Mouse (Mus musculus) heart, embryonic 15.5 days (tissue): ENCODE measurements around the gene Eva1b. TPM values are rescaled to one million over a fixed set of nuclear protein-coding genes. Genes with fewer than 3 reads are reported as not detected.
A peak's percentile ranks its signal among the peaks of the same experiment; 100 is the strongest.

ENCODE experiments used
- ATAC-seq: fragments of 200-750 bp; cut with Nextera tagmentation; replicated peaks from 2 replicates; pipeline ENCODE4 v1.8.0; 2017; ENCODE audit warnings: low read depth, moderate TSS enrichment; ENCODE audit not compliant: insufficient number of reproducible peaks, insufficient read depth, low FRiP score
- H3K27ac ChIP-seq: fragments of 300-500 bp; sonication (generic); 2 replicates; pipeline ENCODE4 v1.5.1; 2015; ENCODE audit warnings: mild to moderate bottlenecking, inconsistent platforms
- H3K27me3 ChIP-seq: fragments of 300-500 bp; sonication (generic); 2 replicates; pipeline ENCODE4 v1.6.1; 2015; ENCODE audit warnings: inconsistent platforms
- H3K36me3 ChIP-seq: fragments of 300-500 bp; sonication (generic); 2 replicates; pipeline ENCODE4 v1.6.1; 2015; ENCODE audit warnings: mild to moderate bottlenecking, inconsistent platforms
- H3K4me1 ChIP-seq: fragments of 300-500 bp; sonication (generic); replicated peaks from 2 replicates; pipeline ENCODE4 v1.6.1; 2015; ENCODE audit warnings: inconsistent platforms
- H3K4me2 ChIP-seq: fragments of 300-500 bp; sonication (generic); 2 replicates; pipeline ENCODE4 v1.6.1; 2015; ENCODE audit warnings: inconsistent platforms, mild to moderate bottlenecking, moderate library complexity
- H3K4me3 ChIP-seq: fragments of 300-500 bp; sonication (generic); 2 replicates; pipeline ENCODE4 v1.5.1; 2015; ENCODE audit warnings: mild to moderate bottlenecking, inconsistent platforms
- H3K9ac ChIP-seq: fragments of 300-500 bp; sonication (generic); 2 replicates; pipeline ENCODE4 v1.6.1; 2015; ENCODE audit warnings: mild to moderate bottlenecking, inconsistent platforms
- H3K9me3 ChIP-seq: fragments of 300-500 bp; sonication (generic); replicated peaks from 2 replicates; pipeline ENCODE4 v1.6.1; 2016; ENCODE audit warnings: inconsistent platforms
- WGBS: fragments of 180-500 bp; shearing (Covaris S2); methylation state at CpG from one replicate; pipeline ENCODE4 v1.1.7; 2015; ENCODE audit warnings: mixed read lengths; 5-methylcytosine and 5-hydroxymethylcytosine counted together
- polyA plus RNA-seq: library from polyadenylated mRNA; unstranded; fragments of >200 nt; fragmentation: Nextera tagmentation; extraction: Ambion mirVana; gene quantifications from 2 replicates; pipeline ENCODE4 v1.2.1, GENCODE M21; 2015

Eva1b gene
- 28.0 and 37.7 TPM in 2 replicates for polyA plus RNA-seq

DNA sequence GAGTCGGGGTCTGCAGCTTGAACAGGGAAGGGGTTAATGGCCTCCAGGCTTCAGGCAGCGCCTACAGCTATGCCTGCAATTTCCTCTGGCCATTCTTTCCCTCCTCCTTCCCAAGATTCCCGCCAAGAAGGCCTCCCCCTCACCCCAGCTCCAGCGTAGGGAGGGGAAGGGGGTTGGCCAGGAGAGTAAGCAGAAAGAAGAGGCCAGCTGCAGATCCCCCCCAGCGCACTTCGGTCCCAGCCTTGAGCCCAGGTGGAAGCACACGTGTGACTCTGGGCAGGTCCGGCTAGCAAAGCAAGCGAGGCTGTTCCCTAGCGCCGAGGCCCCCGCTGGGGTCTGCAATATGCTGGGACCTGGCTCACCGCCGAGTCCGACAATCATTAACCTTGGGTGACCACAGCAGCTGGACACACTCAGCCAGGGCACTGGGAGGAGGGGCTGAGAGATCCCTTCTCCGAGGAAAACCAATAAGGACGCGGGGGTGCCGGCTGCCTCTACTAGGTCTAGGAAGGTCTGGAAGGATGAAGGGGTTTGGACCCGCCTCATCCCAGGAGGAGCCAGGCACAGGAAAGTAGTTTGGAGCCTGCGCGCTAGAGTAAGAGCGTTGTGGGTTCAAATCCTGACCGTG, at the start of gene Eva1b:
Gene Eva1b, plus strand, starts transcription at position 212 of the 628 bp plus-strand sequence.
- Histone ChIP-seq H3K27me3 (0 out of 2 replicates have a peak, but pooled peaks cover 5% of the 10 kb centered on the region), H3K4me3 (peak within 1 kb of the TSS; percentile 64), H3K36me3 (no peaks in the 10 kb centered on the region), H3K27ac (peak within 1 kb of the TSS; percentile 86), H3K9me3 (no peaks in the 10 kb centered on the region), H3K4me1 (peaks cover 56% of the 10 kb centered on the region), H3K4me2 (peak within 1 kb of the TSS; percentile 67), H3K9ac (peak within 1 kb of the TSS; percentile 70)
- 9% methylated on average over 24 of the region's 24 CpGs for WGBS
- peak; percentile 48 for ATAC-seq

- Histone ChIP-seq H3K4me1 (peaks cover 55% of the 10 kb centered on the region), H3K9me3 (no peaks in the 10 kb centered on the region), H3K9ac (no peak overlapping the region), H3K36me3 (0 out of 2 replicates have a peak, but pooled peaks cover 3% of the 10 kb centered on the region), H3K27ac (peak overlapping the region; percentile 78), H3K4me3 (no peak overlapping the region), H3K27me3 (no peaks in the 10 kb centered on the region), H3K4me2 (peak overlapping the region; percentile 37)
- WGBS, result 86% methylated on average over 3 of the region's 3 CpGs
- ATAC-seq, result no peak
Observed at GRCm38 (mm10) chr4:126099365-126099764, 48.2 kb upstream of the Eva1b start.

DNA sequence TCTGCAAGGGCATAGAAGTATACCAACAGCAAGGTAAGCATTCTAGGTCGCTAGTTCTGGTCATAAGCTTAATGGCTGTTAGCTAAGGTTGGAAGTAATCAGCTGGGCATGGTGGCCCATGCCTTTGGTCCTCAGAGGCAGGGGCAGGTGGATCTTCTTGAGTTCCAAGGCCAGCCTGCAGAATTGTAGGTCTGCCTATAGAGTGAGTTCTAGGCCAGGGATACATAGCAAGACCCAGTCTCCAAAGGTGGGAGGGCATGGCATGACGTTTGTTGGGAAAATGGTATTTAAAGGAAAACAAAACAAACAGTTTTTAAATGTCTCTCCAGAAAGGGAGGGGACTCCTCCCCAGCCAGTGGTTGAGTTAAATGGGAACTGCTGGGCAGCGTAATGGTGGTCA, 46.8 kb upstream of the Eva1b start:
- Histone ChIP-seq H3K36me3 (0 out of 2 replicates have a peak, but pooled peaks cover 3% of the 10 kb centered on the region), H3K9ac (no peak overlapping the region), H3K9me3 (no peaks in the 10 kb centered on the region), H3K27ac (0 out of 2 replicates have a peak overlapping the region, but pooled peaks have one; percentile 78), H3K27me3 (no peaks in the 10 kb centered on the region), H3K4me1 (peaks cover 69% of the 10 kb centered on the region), H3K4me2 (no peak overlapping the region), H3K4me3 (no peak overlapping the region)
- ATAC-seq, result no peak
- WGBS, result 84% methylated on average over 3 of the region's 3 CpGs

GRCm38 (mm10) chr4:126102061-126102841, 45.3 kb upstream of the Eva1b start:
- no peaks in the 10 kb centered on the region for H3K27me3 ChIP-seq
- peak overlapping the region; percentile 94; the same call in 1 of the 2 replicates for H3K4me3 ChIP-seq
- peak overlapping the region; percentile 94 for H3K27ac ChIP-seq
- ATAC-seq, result no peak
- peaks cover 63% of the 10 kb centered on the region for H3K4me1 ChIP-seq
- 46% methylated on average over 7 of the region's 7 CpGs for WGBS
- H3K4me2 ChIP-seq, result peak overlapping the region; percentile 90
- H3K36me3 ChIP-seq, result 0 out of 2 replicates have a peak, but pooled peaks cover 3% of the 10 kb centered on the region
- H3K9me3 ChIP-seq, result no peaks in the 10 kb centered on the region
- peak overlapping the region; percentile 36 for H3K9ac ChIP-seq

GRCm38 (mm10) chr4:126103057-126103581, 44.4 kb upstream of the Eva1b start:
- Histone ChIP-seq H3K9ac (peak overlapping the region; percentile 36), H3K27me3 (no peaks in the 10 kb centered on the region), H3K36me3 (0 out of 2 replicates have a peak, but pooled peaks cover under 1% of the 10 kb centered on the region), H3K27ac (peak overlapping the region; percentile 94), H3K4me1 (peaks cover 61% of the 10 kb centered on the region), H3K4me2 (peak overlapping the region; percentile 90), H3K9me3 (no peaks in the 10 kb centered on the region), H3K4me3 (peak overlapping the region; percentile 94)
- under 1% methylated on average over 15 of the region's 15 CpGs for WGBS
- ATAC-seq, result peak; percentile 68

DNA sequence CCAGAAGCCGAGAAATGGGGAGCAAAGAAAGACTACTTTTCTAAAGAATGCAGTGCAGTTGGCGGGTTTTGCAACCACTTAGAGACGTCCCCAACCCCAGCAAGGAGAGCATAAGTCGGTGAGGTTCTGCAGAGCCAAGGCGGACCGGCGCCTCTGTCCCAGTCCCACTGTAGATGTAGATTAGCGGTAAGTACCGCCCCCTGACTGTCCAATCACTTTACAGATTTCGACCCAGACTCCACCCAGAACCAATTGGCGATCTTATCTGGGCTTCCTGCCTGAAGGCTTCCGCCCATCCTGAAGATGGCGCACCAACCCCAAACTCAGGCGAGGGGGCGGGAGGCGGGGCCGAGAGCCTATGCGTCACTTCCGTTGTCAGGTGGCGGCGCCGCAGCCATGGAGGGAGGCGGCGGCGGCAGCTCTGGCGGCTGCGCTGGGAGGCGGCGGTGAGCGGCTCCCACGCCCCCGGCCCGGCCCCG, 43.9 kb upstream of the Eva1b start, which contains the start of gene Stk40:
Gene Stk40, plus strand, starts transcription at position 368 of the 479 bp plus-strand sequence.
- peak; percentile 94 for ATAC-seq
- WGBS, result 2% methylated on average over 34 of the region's 34 CpGs
- Histone ChIP-seq H3K27ac (peak within 1 kb of the TSS; percentile 94), H3K4me2 (peak within 1 kb of the TSS; percentile 90), H3K36me3 (no peaks in the 10 kb centered on the region), H3K4me1 (peaks cover 66% of the 10 kb centered on the region), H3K4me3 (peak within 1 kb of the TSS; percentile 94), H3K27me3 (no peaks in the 10 kb centered on the region), H3K9ac (peak within 1 kb of the TSS; percentile 90), H3K9me3 (no peaks in the 10 kb centered on the region)

DNA sequence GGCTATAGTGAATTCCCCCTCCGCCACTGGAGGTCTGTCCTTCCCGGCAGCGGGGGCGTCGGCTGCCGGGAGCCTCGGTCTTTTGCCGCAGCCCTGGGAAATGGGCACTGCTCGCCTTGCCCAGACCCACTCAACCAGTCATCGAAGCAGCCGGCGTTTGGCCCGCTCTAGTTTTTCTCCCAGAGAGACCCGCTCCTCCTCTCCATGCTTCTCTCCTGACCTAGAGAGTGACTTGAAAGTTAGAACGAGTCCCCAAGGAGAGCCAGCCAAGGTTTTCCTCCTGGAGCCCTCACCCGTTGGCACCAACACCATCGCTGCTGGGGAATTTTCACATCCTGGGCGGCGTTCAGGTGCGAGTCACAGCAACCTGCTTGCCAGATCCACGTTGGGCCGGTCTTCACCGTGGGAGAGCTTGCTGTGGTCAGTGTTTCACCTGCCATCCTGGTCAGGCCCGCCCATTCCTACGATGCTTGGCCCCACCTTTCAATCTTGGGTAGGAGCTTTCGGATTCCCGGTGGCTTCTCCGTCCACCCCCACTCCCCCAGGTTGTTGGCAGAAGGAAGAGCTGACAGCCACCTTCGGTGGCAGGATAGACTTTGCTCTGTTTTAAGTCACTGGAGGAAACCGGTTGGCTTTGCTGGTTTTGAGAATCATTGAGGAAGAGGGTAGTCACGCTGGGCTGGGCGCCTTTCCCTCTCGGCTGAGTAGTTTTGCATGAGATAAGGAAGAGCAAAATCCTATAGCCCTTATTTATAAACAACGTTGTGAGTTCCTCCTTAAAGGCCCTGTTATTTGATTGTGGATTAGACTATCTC, 43.1 kb upstream of the Eva1b start:
- Histone ChIP-seq H3K27me3 (no peaks in the 10 kb centered on the region), H3K9ac (peak overlapping the region; percentile 90), H3K4me3 (peak overlapping the region; percentile 94), H3K4me1 (peaks cover 66% of the 10 kb centered on the region), H3K4me2 (peak overlapping the region; percentile 90), H3K36me3 (no peaks in the 10 kb centered on the region), H3K27ac (peak overlapping the region; percentile 94), H3K9me3 (no peaks in the 10 kb centered on the region)
- 2% methylated on average over 34 of the region's 34 CpGs for whole genome bisulfite sequencing
- peak; percentile 7; the same call in 1 of the 2 replicates for ATAC-seq

- H3K36me3 ChIP-seq, result no peaks in the 10 kb centered on the region
- H3K4me3 ChIP-seq, result peak overlapping the region; percentile 94
- H3K27me3 ChIP-seq, result no peaks in the 10 kb centered on the region
- WGBS, result 63% methylated on average over 7 of the region's 7 CpGs
- H3K27ac ChIP-seq, result no peak overlapping the region
- H3K4me2 ChIP-seq, result peak overlapping the region; percentile 90
- no peak for ATAC-seq
- H3K9me3 ChIP-seq, result no peaks in the 10 kb centered on the region
- H3K9ac ChIP-seq, result peak overlapping the region; percentile 23; the same call in 1 of the 2 replicates
- H3K4me1 ChIP-seq, result peaks cover 66% of the 10 kb centered on the region
Observed at GRCm38 (mm10) chr4:126105131-126105783, 42.3 kb upstream of the Eva1b start.

GRCm38 (mm10) chr4:126108061-126108740, 39.3 kb upstream of the Eva1b start:
- Histone ChIP-seq H3K9ac (peak overlapping the region; percentile 11; the same call in 1 of the 2 replicates), H3K9me3 (no peaks in the 10 kb centered on the region), H3K4me2 (no peak overlapping the region), H3K4me3 (no peak overlapping the region), H3K36me3 (no peaks in the 10 kb centered on the region), H3K27ac (peak overlapping the region; percentile 97), H3K4me1 (peaks cover 70% of the 10 kb centered on the region), H3K27me3 (no peaks in the 10 kb centered on the region)
- no peak for ATAC-seq
- WGBS, result 53% methylated on average over 8 of the region's 8 CpGs
